Mouse (Mus musculus) heart, embryonic 14.5 days (tissue): ENCODE results near the gene Dydc2. TPM values are rescaled to one million over a fixed set of nuclear protein-coding genes. Genes with fewer than 3 reads are reported as not detected.

Source experiments
- ATAC-seq: fragments of 200-750 bp; cut with Nextera tagmentation; 2 replicates; pipeline ENCODE4 v1.8.0; 2017; ENCODE audit warnings: low read depth, moderate TSS enrichment; ENCODE audit not compliant: insufficient number of reproducible peaks, insufficient read depth, low FRiP score
- H3K27ac ChIP-seq, 2 experiments: fragments of 200-500 bp in 1 of 2; fragments of 300-500 bp in 1 of 2; sonication (generic) in 1 of 2; replicated peaks in 1 of 2; 2 replicates each; pipeline ENCODE4 v1.5.1; 2012 to 2014; ENCODE audit warnings: low read depth in 2 of 2, low read length in 2 of 2, control low read depth in 1 of 2, mild to moderate bottlenecking in 1 of 2, mixed read lengths in 1 of 2; ENCODE audit not compliant: control insufficient read depth in 1 of 2, insufficient read depth in 1 of 2
- H3K27me3 ChIP-seq: fragments of 300-500 bp; sonication (generic); 2 replicates; pipeline ENCODE4 v1.6.1; 2014; ENCODE audit warnings: mild to moderate bottlenecking, low read length, control low read depth; ENCODE audit not compliant: control insufficient read depth, insufficient read depth
- H3K36me3 ChIP-seq: fragments of 300-500 bp; sonication (generic); 2 replicates; pipeline ENCODE4 v1.6.1; 2014; ENCODE audit warnings: mild to moderate bottlenecking, control low read depth, low read length, mixed read lengths; ENCODE audit not compliant: control insufficient read depth, insufficient read depth
- H3K4me1 ChIP-seq, 2 experiments: fragments of 200-500 bp in 1 of 2; fragments of 300-500 bp in 1 of 2; sonication (generic) in 1 of 2; 2 replicates each; pipeline ENCODE4 v1.6.1; 2012 to 2014; ENCODE audit warnings: low read length in 2 of 2, control low read depth in 1 of 2, mixed read lengths in 1 of 2; ENCODE audit not compliant: control insufficient read depth in 2 of 2, insufficient read depth in 2 of 2
- H3K4me2 ChIP-seq: fragments of 300-500 bp; sonication (generic); 2 replicates; pipeline ENCODE4 v1.6.1; 2014; ENCODE audit warnings: mild to moderate bottlenecking, low read length
- H3K4me3 ChIP-seq, 2 experiments: fragments of 200-500 bp in 1 of 2; fragments of 300-500 bp in 1 of 2; sonication (generic) in 1 of 2; 2 replicates each; pipeline ENCODE4 v1.5.1; 2012 to 2014; ENCODE audit warnings: low read length in 2 of 2, mild to moderate bottlenecking in 2 of 2, control low read depth in 1 of 2, low read depth in 1 of 2, moderate library complexity in 1 of 2; ENCODE audit not compliant: control insufficient read depth in 1 of 2, insufficient read depth in 1 of 2
- H3K9ac ChIP-seq: fragments of 300-500 bp; sonication (generic); 2 replicates; pipeline ENCODE4 v1.6.1; 2014; ENCODE audit warnings: mild to moderate bottlenecking, low read length
- H3K9me3 ChIP-seq: fragments of 300-500 bp; sonication (generic); 2 replicates; pipeline ENCODE4 v1.6.1; 2016; ENCODE audit warnings: low read length, control low read depth; ENCODE audit not compliant: control insufficient read depth
- WGBS: fragments of 180-500 bp; shearing (Covaris S2); extraction: QIAGEN DNeasy Blood & Tissue Kit; methylation state at CpG from one replicate; pipeline ENCODE4 v1.1.7; 2014; 5-methylcytosine and 5-hydroxymethylcytosine counted together
- polyA plus RNA-seq: library from polyadenylated mRNA; unstranded; fragments of >200 nt; fragmentation: Nextera tagmentation; extraction: Ambion mirVana; gene quantifications from 2 replicates; pipeline ENCODE4 v1.2.1, GENCODE M21; 2014

Gene Dydc2
- polyA plus RNA-seq = 0.26 and 0.34 TPM in 2 replicates

DNA sequence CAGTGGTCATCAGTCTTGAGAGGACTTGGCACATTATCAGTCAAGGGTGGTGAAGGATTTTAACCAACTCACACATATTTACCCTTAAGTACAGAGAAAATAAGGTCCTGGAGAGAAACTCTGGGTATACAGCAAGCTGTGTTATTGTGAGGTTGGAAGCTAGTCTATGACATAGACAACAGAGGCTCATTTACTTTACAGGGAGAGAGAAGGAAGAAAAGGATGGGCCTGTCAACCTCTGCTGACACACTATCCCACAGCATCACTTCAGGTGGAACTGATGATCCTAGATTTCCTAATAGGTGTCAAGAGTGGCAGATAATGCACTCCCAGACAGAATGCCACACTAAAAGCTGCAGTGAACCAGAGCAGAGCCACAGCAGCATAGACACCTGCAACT is at the start of gene Dydc2:
TSS of gene Dydc2 (minus strand) at position 101 of the 400 bp plus-strand sequence.
- no peak within 1 kb of the TSS for H3K9ac ChIP-seq
- ATAC-seq = no peak
- H3K4me3 ChIP-seq = no peak within 1 kb of the TSS
- H3K27me3 ChIP-seq = no peaks in the 10 kb centered on the region
- H3K9me3 ChIP-seq = no peaks in the 10 kb centered on the region
- H3K36me3 ChIP-seq = no peaks in the 10 kb centered on the region
- H3K4me2 ChIP-seq = no peak within 1 kb of the TSS
- H3K27ac ChIP-seq = no peak within 1 kb of the TSS
- H3K4me1 ChIP-seq = peaks cover 6 to 12% of the 10 kb centered on the region in 2 experiments

DNA sequence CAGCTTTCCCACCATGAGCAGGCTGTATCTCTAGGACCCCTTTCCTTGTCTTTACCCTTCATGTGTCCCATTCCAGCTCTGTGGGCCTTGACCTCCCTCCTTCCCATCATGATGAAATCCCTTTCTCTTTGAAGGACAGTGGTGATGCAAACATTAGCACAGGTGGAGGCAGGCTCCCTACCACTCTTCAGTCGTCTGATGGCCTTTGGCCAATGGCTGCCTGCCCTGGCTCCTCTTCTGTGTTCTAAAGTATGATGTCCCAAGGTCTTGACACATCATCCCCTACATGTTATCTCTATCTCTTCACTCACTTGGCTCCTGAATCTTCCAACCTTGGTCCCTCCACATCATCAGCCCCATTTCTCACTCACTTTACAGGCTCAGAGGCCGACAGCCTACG is 47.3 kb upstream of the Dydc2 start:
- Histone ChIP-seq H3K36me3 (no peaks in the 10 kb centered on the region), H3K27ac (no peak overlapping the region), H3K9me3 (no peaks in the 10 kb centered on the region), H3K9ac (no peak overlapping the region), H3K4me1 (peaks cover 4 to 12% of the 10 kb centered on the region in 2 experiments; a peak in 3 of 4 replicates), H3K27me3 (no peaks in the 10 kb centered on the region), H3K4me2 (no peak overlapping the region), H3K4me3 (no peak overlapping the region)
- 77% methylated on average over 3 of the region's 3 CpGs for WGBS
- no peak for ATAC-seq

DNA sequence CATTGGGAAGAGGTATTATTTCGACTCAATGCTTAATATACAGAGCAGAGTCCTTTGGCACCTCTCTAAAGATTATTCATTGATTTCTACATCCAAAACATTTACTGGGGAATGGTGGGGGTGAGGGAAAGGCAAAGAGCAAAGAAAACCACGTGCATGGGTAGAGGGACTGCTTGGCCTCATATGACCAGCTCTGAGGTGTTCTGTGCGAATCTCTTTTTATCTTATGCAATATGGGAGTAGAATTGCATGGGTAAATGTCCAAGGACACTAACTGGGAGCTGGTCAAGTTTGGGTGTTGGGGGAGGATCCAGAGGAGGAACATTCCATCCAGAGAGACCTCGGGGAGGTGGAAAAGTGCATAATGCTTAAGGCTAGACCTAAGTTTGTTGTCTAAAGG is 43.9 kb upstream of the Dydc2 start:
- no peaks in the 10 kb centered on the region for H3K9me3 ChIP-seq
- H3K4me3 ChIP-seq = no peak overlapping the region
- H3K4me1 ChIP-seq = peaks cover 2 to 7% of the 10 kb centered on the region in 2 experiments; a peak in 2 of 4 replicates
- no peak overlapping the region for H3K27ac ChIP-seq
- no peak for ATAC-seq
- no peak overlapping the region for H3K9ac ChIP-seq
- H3K4me2 ChIP-seq = no peak overlapping the region
- 80% methylated on average over 4 of the region's 4 CpGs for WGBS
- no peaks in the 10 kb centered on the region for H3K27me3 ChIP-seq
- H3K36me3 ChIP-seq = no peaks in the 10 kb centered on the region

DNA sequence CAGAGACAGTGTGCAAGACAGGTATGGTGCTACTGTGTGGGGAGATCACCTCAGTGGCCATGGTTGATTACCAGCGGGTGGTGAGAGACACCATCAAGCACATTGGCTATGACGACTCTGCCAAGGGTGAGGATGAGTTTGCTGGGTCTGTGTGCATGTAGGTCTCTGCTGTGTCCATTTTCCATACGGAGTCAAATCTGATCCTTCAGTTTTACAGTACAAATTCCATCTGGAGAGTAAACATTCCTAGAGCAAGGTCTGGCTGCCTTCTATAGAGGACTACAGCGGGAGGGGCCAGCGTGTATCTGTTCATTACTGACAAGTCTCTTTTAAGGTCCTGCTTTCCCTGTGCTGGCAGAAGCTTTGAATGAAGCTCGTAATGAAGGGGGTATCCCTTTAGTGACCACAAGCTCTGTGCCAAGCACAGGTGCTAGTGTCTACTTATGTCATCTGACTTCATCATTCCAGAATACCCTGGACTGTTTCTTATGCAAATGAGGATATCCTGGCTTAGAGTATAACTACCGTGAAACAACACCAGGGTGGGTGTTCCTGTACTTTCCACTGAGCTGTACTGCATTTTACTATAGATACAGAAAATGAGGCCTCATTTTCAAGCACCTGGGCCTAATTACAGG is 42.1 kb upstream of the Dydc2 start:
- no peak for ATAC-seq
- no peaks in the 10 kb centered on the region for H3K36me3 ChIP-seq
- no peak overlapping the region for H3K9ac ChIP-seq
- no peaks in the 10 kb centered on the region for H3K27me3 ChIP-seq
- no peak overlapping the region for H3K4me2 ChIP-seq
- H3K4me3 ChIP-seq = no peak overlapping the region
- no peaks in the 10 kb centered on the region for H3K4me1 ChIP-seq
- no peak overlapping the region for H3K27ac ChIP-seq
- H3K9me3 ChIP-seq = no peaks in the 10 kb centered on the region
- WGBS = 81% methylated on average over 7 of the region's 7 CpGs

DNA sequence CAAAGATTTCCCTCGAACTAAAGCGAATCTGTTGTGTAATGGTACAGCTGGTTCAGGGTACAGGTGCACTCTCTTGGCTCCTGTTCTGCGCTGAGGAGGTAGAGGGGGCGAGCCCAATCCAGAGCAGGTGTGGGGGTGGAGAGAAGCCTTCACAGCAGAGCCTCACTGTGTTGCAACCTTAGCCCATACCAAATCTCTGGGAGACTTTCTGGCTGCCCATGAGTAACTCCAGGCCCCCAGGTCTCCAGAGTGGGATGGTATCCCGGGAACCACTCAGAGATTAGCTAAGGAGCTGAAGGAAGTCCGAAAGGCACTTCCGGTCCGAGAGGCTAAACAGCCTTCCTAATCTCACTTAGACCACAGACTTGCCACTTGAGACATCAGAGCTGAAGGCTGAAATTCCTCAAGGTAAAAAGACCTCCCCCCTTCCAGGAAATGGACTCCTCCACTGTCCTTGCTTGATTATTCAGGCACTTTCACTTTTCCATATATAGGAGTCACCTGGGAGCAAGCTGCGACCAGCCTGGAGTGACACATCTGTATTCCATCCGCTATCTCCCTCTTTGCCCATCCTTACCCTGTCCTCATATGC is 35.9 kb upstream of the Dydc2 start, which contains the start of gene Mat1a:
TSS of gene Mat1a (plus strand) at position 183 of the 592 bp plus-strand sequence.
- 0 out of 2 replicates have a peak within 1 kb of the TSS, but pooled peaks have one; percentile 2 for H3K9ac ChIP-seq
- H3K9me3 ChIP-seq = no peaks in the 10 kb centered on the region
- H3K36me3 ChIP-seq = no peaks in the 10 kb centered on the region
- no peaks in the 10 kb centered on the region for H3K27me3 ChIP-seq
- WGBS = 40% methylated on average over 10 of the region's 10 CpGs
- no peak within 1 kb of the TSS for H3K27ac ChIP-seq
- ATAC-seq = no peak
- peak within 1 kb of the TSS; percentile 54 for H3K4me2 ChIP-seq
- H3K4me3 ChIP-seq = peak within 1 kb of the TSS; percentile 8 to 17; a peak in 3 of 4 replicates
- peaks cover 0 to 4% of the 10 kb centered on the region in 2 experiments; a peak in 2 of 4 replicates for H3K4me1 ChIP-seq

DNA sequence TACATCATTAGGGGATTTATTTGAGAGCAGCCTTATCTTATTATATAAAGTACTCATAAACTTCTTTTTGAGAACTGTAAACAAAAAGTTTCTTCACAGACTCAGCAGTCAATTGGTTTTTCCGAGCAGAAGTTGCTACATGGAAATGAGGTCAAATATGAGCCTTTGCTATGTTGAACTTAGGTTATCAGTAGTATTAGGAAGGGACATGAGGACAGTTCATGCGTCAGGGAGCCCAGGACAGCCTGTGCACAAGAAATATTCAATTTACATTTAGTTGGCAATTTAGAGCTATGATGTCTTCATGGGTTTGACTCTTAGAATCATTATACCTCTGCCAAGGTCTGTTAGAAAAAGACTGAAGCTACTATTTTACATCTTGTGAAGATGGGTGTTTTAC is 33.3 kb upstream of the Dydc2 start:
- H3K36me3 ChIP-seq = no peaks in the 10 kb centered on the region
- 78% methylated on average over 2 of the region's 2 CpGs for WGBS

DNA sequence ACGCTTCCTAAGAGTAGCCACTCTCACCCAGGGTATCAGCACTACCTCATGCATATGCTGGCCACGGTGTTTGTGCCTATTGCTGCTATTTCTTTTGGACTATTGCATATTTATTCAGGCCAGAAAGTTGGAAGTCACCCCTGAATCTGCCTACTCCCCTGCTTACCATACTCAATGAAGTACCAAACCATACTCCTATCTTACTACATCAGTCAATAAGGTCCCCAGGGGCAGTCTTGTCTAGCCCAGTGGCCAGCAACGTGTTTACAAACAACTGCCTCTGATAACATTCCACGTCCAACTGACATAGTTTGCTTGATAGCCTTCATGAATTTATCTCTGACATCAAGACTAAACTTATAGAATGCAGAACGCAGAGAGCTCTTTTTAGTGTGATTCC is 32.2 kb upstream of the Dydc2 start:
- Histone ChIP-seq H3K9ac (no peak overlapping the region), H3K27ac (no peak overlapping the region), H3K9me3 (no peaks in the 10 kb centered on the region), H3K36me3 (no peaks in the 10 kb centered on the region), H3K4me2 (no peak overlapping the region), H3K4me3 (no peak overlapping the region), H3K4me1 (peaks cover 0 to 4% of the 10 kb centered on the region in 2 experiments; a peak in 2 of 4 replicates), H3K27me3 (no peaks in the 10 kb centered on the region)
- ATAC-seq = no peak
- WGBS = 79% methylated on average over 5 of the region's 5 CpGs

More for the DNA sequence above, 33.3 kb upstream of the Dydc2 start:
- no peak overlapping the region for H3K4me2 ChIP-seq
- H3K9me3 ChIP-seq = no peaks in the 10 kb centered on the region
- peaks cover 0 to 4% of the 10 kb centered on the region in 2 experiments; a peak in 2 of 4 replicates for H3K4me1 ChIP-seq
- H3K27me3 ChIP-seq = no peaks in the 10 kb centered on the region
- H3K9ac ChIP-seq = no peak overlapping the region
- H3K4me3 ChIP-seq = no peak overlapping the region
- ATAC-seq = no peak
- H3K27ac ChIP-seq = no peak overlapping the region
